Mouse (Mus musculus) hindbrain, postnatal 0 days (tissue): ENCODE results near the gene Stat4. TPM values are rescaled to one million over a fixed set of nuclear protein-coding genes. Genes with fewer than 3 reads are reported as not detected.

Source experiments
- ATAC-seq: fragments of 200-750 bp; cut with Nextera tagmentation; 2 replicates; pipeline ENCODE4 v1.8.0; 2017; ENCODE audit warnings: mild to moderate bottlenecking, moderate TSS enrichment, moderate library complexity
- DNase-seq: peaks from one replicate; pipeline ENCODE4 v3.0.0-alpha.2; 2015; ENCODE audit warnings: low spot score
- H3K27ac ChIP-seq: fragments of 300-500 bp; sonication (generic); 2 replicates; pipeline ENCODE4 v1.5.1; 2014; ENCODE audit warnings: mild to moderate bottlenecking
- H3K27me3 ChIP-seq: fragments of 300-500 bp; sonication (generic); 2 replicates; pipeline ENCODE4 v1.6.1; 2014; ENCODE audit warnings: low read length, mixed read lengths; ENCODE audit not compliant: insufficient read depth
- H3K36me3 ChIP-seq: fragments of 300-500 bp; sonication (generic); 2 replicates; pipeline ENCODE4 v1.6.1; 2014; ENCODE audit warnings: low read length, mixed read lengths; ENCODE audit not compliant: insufficient read depth
- H3K4me1 ChIP-seq: fragments of 300-500 bp; sonication (generic); 2 replicates; pipeline ENCODE4 v1.6.1; 2014; ENCODE audit warnings: antibody characterized with exemption, low read length, mixed read lengths; ENCODE audit not compliant: insufficient read depth
- H3K4me2 ChIP-seq: fragments of 300-500 bp; sonication (generic); 2 replicates; pipeline ENCODE4 v1.6.1; 2014; ENCODE audit warnings: low read depth, mild to moderate bottlenecking, low read length, moderate library complexity, mixed read lengths
- H3K4me3 ChIP-seq: fragments of 300-500 bp; sonication (generic); 2 replicates; pipeline ENCODE4 v1.5.1; 2014; ENCODE audit warnings: low read length
- H3K9ac ChIP-seq: fragments of 300-500 bp; sonication (generic); replicated peaks from 2 replicates; pipeline ENCODE4 v1.6.1; 2014; ENCODE audit warnings: mild to moderate bottlenecking, low read length, moderate library complexity, mixed read lengths
- H3K9me3 ChIP-seq: fragments of 300-500 bp; sonication (generic); 2 replicates; pipeline ENCODE4 v1.6.1; 2016; ENCODE audit warnings: low read length, mixed read lengths
- CTCF ChIP-seq: IDR thresholded peaks from 2 replicates; pipeline ENCODE4 v1.5.1; 2016; ENCODE audit warnings: antibody characterized with exemption, control low read depth, low read depth
- WGBS: fragments of 180-500 bp; shearing (Covaris S2); extraction: QIAGEN DNeasy Blood & Tissue Kit; methylation state at CpG from one replicate; pipeline ENCODE4 v1.1.7; 2014; 5-methylcytosine and 5-hydroxymethylcytosine counted together
- polyA plus RNA-seq: library from polyadenylated mRNA; unstranded; fragments of >200 nt; fragmentation: Nextera tagmentation; extraction: Ambion mirVana; gene quantifications from 2 replicates; pipeline ENCODE4 v1.2.1, GENCODE M21; 2015
- total RNA-seq: library from RNA; depleted of rRNA; stranded (reverse); fragments of >200 nt; gene quantifications from 2 replicates; pipeline ENCODE4 v1.2.3, GENCODE M21; 2014

The Stat4 gene
- total and polyA plus RNA-seq, 2 experiments from 2014 or later: 0.31 to 0.78 TPM

GRCm38 (mm10) chr1:51975589-51975988 lies 11.4 kb upstream of the Stat4 start:
- ATAC-seq: no peak
- no peak overlapping the region for H3K4me2 ChIP-seq
- 84% methylated on average over 5 of the region's 5 CpGs for WGBS

DNA sequence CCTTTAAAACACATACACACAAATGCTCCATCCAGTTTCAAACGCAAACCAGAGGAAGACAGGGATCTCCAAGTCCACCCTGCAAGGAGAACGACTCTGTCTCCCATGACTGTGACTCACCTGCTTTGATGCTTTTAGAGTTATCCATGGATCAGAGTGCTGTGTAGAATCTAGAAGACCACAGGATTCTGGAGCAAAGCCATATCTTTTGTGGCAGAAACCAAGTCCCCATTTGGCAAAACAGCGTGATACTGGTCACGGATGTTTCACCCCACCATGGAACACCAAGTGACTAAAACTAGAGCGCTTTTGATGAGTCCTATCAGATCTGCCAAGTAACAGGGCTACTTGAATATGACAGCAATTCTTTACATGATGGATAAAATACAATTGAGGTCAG lies 7.9 kb upstream of the Stat4 start:
- WGBS: 73% methylated on average over 5 of the region's 5 CpGs
- peak; percentile 33 for DNase-seq
- no peaks in the 10 kb centered on the region for H3K9me3 ChIP-seq

More at GRCm38 (mm10) chr1:51975589-51975988, 11.4 kb upstream of the Stat4 start:
- Histone ChIP-seq H3K4me1 (no peaks in the 10 kb centered on the region), H3K4me3 (no peak overlapping the region), H3K27me3 (no peaks in the 10 kb centered on the region), H3K9ac (no peak overlapping the region), H3K36me3 (no peaks in the 10 kb centered on the region), H3K27ac (no peak overlapping the region), H3K9me3 (no peaks in the 10 kb centered on the region)
- no peak for TF ChIP-seq CTCF
- no peak for DNase-seq

GRCm38 (mm10) chr1:51991983-51992609 lies 5.1 kb downstream of the Stat4 start:
- 78% methylated on average over 8 of the region's 8 CpGs for WGBS
- no peak for ATAC-seq

More for the DNA sequence above, 7.9 kb upstream of the Stat4 start:
- H3K27ac ChIP-seq: no peak overlapping the region
- H3K36me3 ChIP-seq: no peaks in the 10 kb centered on the region
- H3K9ac ChIP-seq: no peak overlapping the region
- no peak for TF ChIP-seq CTCF
- ATAC-seq: no peak
- H3K4me2 ChIP-seq: no peak overlapping the region
- H3K4me1 ChIP-seq: no peaks in the 10 kb centered on the region
- H3K27me3 ChIP-seq: no peaks in the 10 kb centered on the region
- H3K4me3 ChIP-seq: no peak overlapping the region

GRCm38 (mm10) chr1:51996056-51996455 lies 9.1 kb downstream of the Stat4 start:
- TF ChIP-seq CTCF: no peak
- ATAC-seq (no peak), DNase-seq (no peak)
- no peaks in the 10 kb centered on the region for H3K36me3 ChIP-seq
- no peak overlapping the region for H3K4me2 ChIP-seq
- no peaks in the 10 kb centered on the region for H3K9me3 ChIP-seq
- H3K27me3 ChIP-seq: no peaks in the 10 kb centered on the region
- H3K27ac ChIP-seq: no peak overlapping the region
- H3K9ac ChIP-seq: no peak overlapping the region
- H3K4me3 ChIP-seq: no peak overlapping the region
- no peaks in the 10 kb centered on the region; the same call in 1 of the 2 replicates for H3K4me1 ChIP-seq
- WGBS: 64% methylated on average over 3 of the region's 3 CpGs

More at GRCm38 (mm10) chr1:51991983-51992609, 5.1 kb downstream of the Stat4 start:
- Histone ChIP-seq H3K9me3 (no peaks in the 10 kb centered on the region), H3K9ac (no peak overlapping the region), H3K27me3 (no peaks in the 10 kb centered on the region), H3K4me2 (no peak overlapping the region), H3K4me3 (no peak overlapping the region), H3K4me1 (no peaks in the 10 kb centered on the region; the same call in 1 of the 2 replicates), H3K36me3 (no peaks in the 10 kb centered on the region), H3K27ac (no peak overlapping the region)
- DNase-seq: no peak
- TF ChIP-seq CTCF: no peak

- H3K4me2 ChIP-seq: no peak overlapping the region
- peak; percentile 63 for DNase-seq
- H3K9me3 ChIP-seq: no peaks in the 10 kb centered on the region
- 44% methylated on average over 11 of the region's 11 CpGs for WGBS
- no peaks in the 10 kb centered on the region; the same call in 1 of the 2 replicates for H3K4me1 ChIP-seq
- H3K27me3 ChIP-seq: no peaks in the 10 kb centered on the region
- no peak overlapping the region for H3K9ac ChIP-seq
- no peaks in the 10 kb centered on the region for H3K36me3 ChIP-seq
- no peak overlapping the region for H3K27ac ChIP-seq
- H3K4me3 ChIP-seq: no peak overlapping the region
- peak; percentile 78 for ATAC-seq
- no peak for TF ChIP-seq CTCF
Measured at GRCm38 (mm10) chr1:51996751-51997659, 10.1 kb downstream of the Stat4 start.

DNA sequence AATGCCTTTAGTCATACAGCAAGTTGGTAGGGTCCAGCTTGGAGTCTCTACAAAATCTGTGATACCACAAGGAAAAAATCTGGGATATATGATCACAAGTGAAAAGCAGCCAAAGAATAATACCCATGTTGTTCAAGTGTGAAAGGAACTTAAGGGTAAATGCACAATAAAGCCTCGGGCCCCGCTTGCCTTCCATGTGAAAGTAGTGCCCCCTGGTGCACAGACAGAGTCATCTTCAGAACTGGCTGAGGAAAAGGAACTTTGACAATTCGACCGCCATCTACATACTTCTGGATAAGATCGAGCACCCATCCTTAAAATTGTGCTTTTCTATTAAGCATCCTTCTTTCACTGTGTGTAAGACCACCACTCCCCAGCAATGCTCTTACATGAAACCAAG lies 11.6 kb downstream of the Stat4 start:
- no peak overlapping the region for H3K9ac ChIP-seq
- no peaks in the 10 kb centered on the region for H3K36me3 ChIP-seq
- no peaks in the 10 kb centered on the region for H3K27me3 ChIP-seq
- H3K4me2 ChIP-seq: no peak overlapping the region
- no peaks in the 10 kb centered on the region for H3K9me3 ChIP-seq
- no peaks in the 10 kb centered on the region; the same call in 1 of the 2 replicates for H3K4me1 ChIP-seq
- ATAC-seq (peak; percentile 45; the same call in 1 of the 2 replicates), DNase-seq (peak; percentile 61)
- peak; percentile 69 for TF ChIP-seq CTCF
- 59% methylated on average over 5 of the region's 5 CpGs for WGBS
- H3K27ac ChIP-seq: no peak overlapping the region
- H3K4me3 ChIP-seq: no peak overlapping the region

DNA sequence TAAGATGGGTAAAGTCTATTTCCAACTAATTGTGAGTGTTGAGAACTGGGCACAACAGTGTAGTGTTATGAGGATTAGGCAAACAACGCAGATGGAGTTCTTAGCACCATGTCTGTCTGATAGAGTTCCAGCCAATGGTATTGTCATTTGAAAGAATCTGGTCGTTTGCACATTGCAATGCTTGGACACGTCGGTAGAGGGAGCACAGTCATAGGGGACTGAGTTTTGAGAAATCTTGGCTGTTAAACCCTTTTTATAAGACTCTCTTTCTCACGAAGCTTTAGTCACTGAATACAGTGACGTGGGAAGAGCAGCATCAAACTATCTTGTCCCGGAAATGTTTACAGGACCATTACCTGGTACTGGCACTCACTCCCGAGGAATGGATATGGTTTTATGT lies 17.1 kb downstream of the Stat4 start:
- Histone ChIP-seq H3K9ac (no peak overlapping the region), H3K9me3 (no peaks in the 10 kb centered on the region), H3K4me3 (no peak overlapping the region), H3K4me1 (no peaks in the 10 kb centered on the region), H3K27ac (no peak overlapping the region), H3K27me3 (no peaks in the 10 kb centered on the region), H3K4me2 (no peak overlapping the region), H3K36me3 (no peaks in the 10 kb centered on the region)
- peak; percentile 86 for TF ChIP-seq CTCF
- ATAC-seq: no peak
- WGBS: 27% methylated on average over 8 of the region's 8 CpGs
- peak; percentile 80 for DNase-seq
